Mouse (Mus musculus) layer of hippocampus, adult 2 months (tissue): ENCODE data around the gene U2af1l4. TPM values are rescaled to one million over a fixed set of nuclear protein-coding genes. Genes with fewer than 3 reads are reported as not detected.

Experiments
- DNase-seq, 2 experiments: peaks; one replicate each; pipeline ENCODE4 v3.0.0; 2022; ENCODE audit warnings: low spot score in 2 of 2
- H3K27ac ChIP-seq: fragments of 200-600 bp; 2 replicates; pipeline ENCODE4 v1.8.1; 2022
- H3K4me3 ChIP-seq: fragments of 200-600 bp; 2 replicates; pipeline ENCODE4 v1.8.1; 2022; ENCODE audit warnings: mild to moderate bottlenecking
- CTCF ChIP-seq: fragments of 200-600 bp; conservative IDR thresholded peaks from 2 replicates; pipeline ENCODE4 v1.8.1; 2022; ENCODE audit warnings: antibody characterized with exemption, mild to moderate bottlenecking, moderate library complexity
- microRNA-seq, 2 experiments: library from miRNA; unstranded; fragments of <30 nt; microRNA quantifications; one replicate each; pipeline ENCODE4 v1.2.0; 2021
- total RNA-seq, 2 experiments: library from RNA; stranded (reverse); gene quantifications; 2 replicates each; pipeline ENCODE4 v1.2.3; 2021

U2af1l4 gene
- total RNA-seq, 2 experiments from 2014 or later = 71.4 to 90.8 TPM

DNA sequence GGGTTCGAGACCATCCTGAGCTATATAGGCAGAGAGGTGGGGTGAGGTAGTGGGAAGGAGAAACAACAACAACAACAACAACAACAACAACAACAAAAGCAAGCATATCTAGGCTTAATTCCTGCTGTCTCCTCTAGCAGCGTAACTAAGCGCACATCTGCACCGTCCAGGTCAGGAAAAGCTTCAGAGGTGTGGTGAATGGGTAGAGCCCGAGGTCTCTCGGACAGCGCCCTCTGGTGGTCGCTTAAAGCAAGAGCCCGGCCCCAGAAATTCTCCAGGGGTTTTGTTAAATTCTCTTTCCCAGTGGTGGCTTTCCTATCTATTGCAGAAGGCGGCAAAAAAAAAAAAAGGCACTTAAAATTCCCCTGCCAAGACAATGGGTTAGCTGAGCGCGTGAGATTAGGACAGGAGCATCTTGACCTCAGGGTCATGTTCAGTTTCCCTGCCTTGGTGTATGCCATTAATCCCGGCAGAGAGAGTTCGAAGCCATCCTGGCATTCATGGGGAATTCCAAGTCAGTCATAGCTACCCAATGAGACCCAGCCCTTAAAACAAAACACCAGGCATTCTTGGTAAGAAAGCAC is 50.5 kb downstream of the U2af1l4 start:
- peak in 1 of 2 experiments; percentile 50 for DNase-seq
- peak; percentile 85 for TF ChIP-seq CTCF

GRCm38 (mm10) chr7:30614454-30614853 is 51.4 kb downstream of the U2af1l4 start:
- H3K27ac ChIP-seq = no peak overlapping the region
- peak; percentile 59 for TF ChIP-seq CTCF
- no peak overlapping the region for H3K4me3 ChIP-seq
- DNase-seq = no peak

More for the DNA sequence above, 50.5 kb downstream of the U2af1l4 start:
- Histone ChIP-seq H3K4me3 (no peak overlapping the region), H3K27ac (no peak overlapping the region)

Small RNAs within 50 kb of the gene (microRNA-seq; reads per million reads assigned to microRNA genes)
- 0.96 to 1.1 reads per million in 2 experiments for gene Gm38670
- 0 to 0.92 reads per million in 2 experiments for gene Mir3569

Other genes starting within 250 kb of the U2af1l4 start
- gene Syne4, start 248.5 kb upstream of the U2af1l4 start, total RNA-seq = 10 to 100 TPM in 1 of 2 experiments, 1 to 10 TPM in 1; 9.4 to 14.2 TPM
- under 1 TPM; 0.41 to 0.81 TPM for gene E130208F15Rik, start 241.6 kb upstream of the U2af1l4 start, total RNA-seq
- gene Sdhaf1, start 239.4 kb upstream of the U2af1l4 start, total RNA-seq = 1 to 10 TPM; 6.7 to 7.3 TPM
- 10 to 100 TPM; 32.4 to 34.6 TPM for gene Lrfn3, start 200.5 kb upstream of the U2af1l4 start, total RNA-seq
- gene Tyrobp, start 149.5 kb upstream of the U2af1l4 start, total RNA-seq = 10 to 100 TPM; 26.7 to 32.6 TPM
- gene Hcst, start 143.4 kb upstream of the U2af1l4 start, total RNA-seq = 1 to 10 TPM in 1 of 2 experiments, not detected in 1; 1.5 TPM
- gene Nfkbid, start 141.6 kb upstream of the U2af1l4 start, total RNA-seq = 1 to 10 TPM; 2.8 to 3.0 TPM
- 1,000 to 10,000 TPM; 1,283 to 1,305 TPM for gene Aplp1, start 117.8 kb upstream of the U2af1l4 start, total RNA-seq
- gene Kirrel2, start 105.6 kb upstream of the U2af1l4 start, total RNA-seq = 10 to 100 TPM; 15.0 to 20.4 TPM
- 1 to 10 TPM; 1.2 to 1.3 TPM for gene Nphs1, start 105.0 kb upstream of the U2af1l4 start, total RNA-seq
- not detected for gene Prodh2, start 69.7 kb upstream of the U2af1l4 start, total RNA-seq
- 100 to 1,000 TPM; 101 to 119 TPM for gene Arhgap33, start 28.2 kb upstream of the U2af1l4 start, total RNA-seq
- 1 to 10 TPM; 2.7 to 4.8 TPM for gene Hspb6, start 11.1 kb upstream of the U2af1l4 start, total RNA-seq
- 1 to 10 TPM; 4.0 to 4.1 TPM for gene Proser3, start 11.0 kb upstream of the U2af1l4 start, total RNA-seq
- 10 to 100 TPM; 45.5 to 47.6 TPM for gene Lin37, start 3.5 kb upstream of the U2af1l4 start, total RNA-seq
- gene Gm49396, start within 50 bp of the U2af1l4 start, total RNA-seq = 10 to 100 TPM in 1 of 2 experiments, 1 to 10 TPM in 1; 9.0 to 11.4 TPM
- gene Psenen, start 326 bp downstream of the U2af1l4 start, total RNA-seq = 10 to 100 TPM; 79.9 to 92.3 TPM
- gene Igflr1, start 2.1 kb downstream of the U2af1l4 start, total RNA-seq = 1 to 10 TPM; 6.4 to 6.5 TPM
- gene Kmt2b, start 25.4 kb downstream of the U2af1l4 start, total RNA-seq = 10 to 100 TPM; 49.8 to 57.5 TPM
- gene Zbtb32, start 35.6 kb downstream of the U2af1l4 start, total RNA-seq = not detected
- gene Upk1a, start 49.5 kb downstream of the U2af1l4 start, total RNA-seq = under 1 TPM in 1 of 2 experiments, not detected in 1; 0.69 TPM
- 100 to 1,000 TPM; 552 to 568 TPM for gene Cox6b1, start 62.9 kb downstream of the U2af1l4 start, total RNA-seq
- gene Etv2, start 72.6 kb downstream of the U2af1l4 start, total RNA-seq = not detected
- 10 to 100 TPM; 69.5 to 72.6 TPM for gene Rbm42, start 87.0 kb downstream of the U2af1l4 start, total RNA-seq
- gene Haus5, start 101.7 kb downstream of the U2af1l4 start, total RNA-seq = 1 to 10 TPM; 6.6 to 6.8 TPM
- not detected for gene Pmis2, start 108.3 kb downstream of the U2af1l4 start, total RNA-seq
- not detected for gene 2200002J24Rik, start 135.6 kb downstream of the U2af1l4 start, total RNA-seq
- under 1 TPM; 0.38 to 0.47 TPM for gene Atp4a, start 148.9 kb downstream of the U2af1l4 start, total RNA-seq
- 100 to 1,000 TPM; 108 to 112 TPM for gene Tmem147, start 166.2 kb downstream of the U2af1l4 start, total RNA-seq
- not detected for gene Gapdhs, start 180.4 kb downstream of the U2af1l4 start, total RNA-seq
- gene Sbsn, start 188.2 kb downstream of the U2af1l4 start, total RNA-seq = 1 to 10 TPM; 4.9 to 6.1 TPM
- under 1 TPM; 0.56 to 1.00 TPM for gene Dmkn, start 200.5 kb downstream of the U2af1l4 start, total RNA-seq
- not detected for gene Krtdap, start 224.6 kb downstream of the U2af1l4 start, total RNA-seq